Mouse (Mus musculus): Measurements from ENCODE around the gene Supt20. TPM values are rescaled to one million over a fixed set of nuclear protein-coding genes. Genes with fewer than 3 reads are reported as not detected.

The Supt20 gene
- total and polyA plus RNA-seq, 3 experiments = 34.1 to 69.5 (median 38.6) TPM

DNA sequence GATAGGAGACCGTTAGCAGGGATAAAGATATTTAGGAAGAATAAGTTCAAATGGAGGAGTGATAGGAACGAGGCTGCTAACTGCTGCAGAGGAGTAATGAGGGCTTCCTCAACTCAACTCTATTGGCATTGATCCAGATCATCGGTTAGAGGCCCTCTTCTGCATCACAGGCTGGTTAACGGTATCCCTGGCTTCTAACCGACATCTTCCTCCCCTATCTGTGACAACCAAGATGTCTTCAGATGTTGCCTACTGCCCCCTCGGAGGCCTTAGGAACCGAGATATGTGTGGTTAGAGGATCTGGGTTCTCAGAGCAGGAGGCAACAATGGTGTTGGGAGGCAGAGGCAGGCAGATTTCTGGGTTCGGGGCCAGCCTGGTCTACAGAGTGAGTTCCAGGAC lies 76.0 kb downstream of the Supt20 start:
- Histone ChIP-seq H3K36me3 (replicated peaks in 1 of 2; ENCODE audit: control insufficient read depth in 1 of 2, insufficient read depth in 1 of 2, low read length in 1 of 2) (no peaks in the 10 kb centered on the region), H3K79me2 (replicated peaks; ENCODE audit: control insufficient read depth, extremely low read depth, insufficient read depth, poor library complexity, severe bottlenecking) (no peaks in the 10 kb centered on the region), H3K27me3 (replicated peaks) (no peaks in the 10 kb centered on the region), H3K9ac (ENCODE audit: insufficient read depth, low read depth) (no peak overlapping the region), H3K9me3 (replicated peaks; ENCODE audit: low read length) (peaks cover 1% of the 10 kb centered on the region), H3K4me3 (replicated peaks in 1 of 3; ENCODE audit: low read depth in 2 of 3, low read length in 2 of 3, poor library complexity in 1 of 3) (no peak overlapping the region), H3K27ac (ENCODE audit: insufficient read depth, low read depth) (no peak overlapping the region), H3K4me2 (ENCODE audit: insufficient read depth, low read depth, poor library complexity, severe bottlenecking) (no peak overlapping the region), H3K4me1 (ENCODE audit: control insufficient read depth in 1 of 2, insufficient read depth in 2 of 2) (no peaks in the 10 kb centered on the region)
- in situ Hi-C loops (cut with MboI; ENCODE audit: low pct_ligation_motif_present, low pct_unique_long_range_greater_than_20kb, low sequenced_read_pairs) (no loop called here), dilution Hi-C loops (cut with MboI; ENCODE audit: extremely low pct_ligation_motif_present, extremely low pct_unique_long_range_greater_than_20kb, low sequenced_read_pairs) (no loop called here)
- no peak for DNase-seq (ENCODE audit: extremely low read depth)
- no peak for TF ChIP-seq KAT2A (IDR thresholded peaks at IDR 0.05; ENCODE audit: insufficient replicate concordance, low read length)
- TF ChIP-seq ZKSCAN1 (IDR thresholded peaks at IDR 0.05; ENCODE audit: borderline replicate concordance, low read depth, low read length) = no peak

DNA sequence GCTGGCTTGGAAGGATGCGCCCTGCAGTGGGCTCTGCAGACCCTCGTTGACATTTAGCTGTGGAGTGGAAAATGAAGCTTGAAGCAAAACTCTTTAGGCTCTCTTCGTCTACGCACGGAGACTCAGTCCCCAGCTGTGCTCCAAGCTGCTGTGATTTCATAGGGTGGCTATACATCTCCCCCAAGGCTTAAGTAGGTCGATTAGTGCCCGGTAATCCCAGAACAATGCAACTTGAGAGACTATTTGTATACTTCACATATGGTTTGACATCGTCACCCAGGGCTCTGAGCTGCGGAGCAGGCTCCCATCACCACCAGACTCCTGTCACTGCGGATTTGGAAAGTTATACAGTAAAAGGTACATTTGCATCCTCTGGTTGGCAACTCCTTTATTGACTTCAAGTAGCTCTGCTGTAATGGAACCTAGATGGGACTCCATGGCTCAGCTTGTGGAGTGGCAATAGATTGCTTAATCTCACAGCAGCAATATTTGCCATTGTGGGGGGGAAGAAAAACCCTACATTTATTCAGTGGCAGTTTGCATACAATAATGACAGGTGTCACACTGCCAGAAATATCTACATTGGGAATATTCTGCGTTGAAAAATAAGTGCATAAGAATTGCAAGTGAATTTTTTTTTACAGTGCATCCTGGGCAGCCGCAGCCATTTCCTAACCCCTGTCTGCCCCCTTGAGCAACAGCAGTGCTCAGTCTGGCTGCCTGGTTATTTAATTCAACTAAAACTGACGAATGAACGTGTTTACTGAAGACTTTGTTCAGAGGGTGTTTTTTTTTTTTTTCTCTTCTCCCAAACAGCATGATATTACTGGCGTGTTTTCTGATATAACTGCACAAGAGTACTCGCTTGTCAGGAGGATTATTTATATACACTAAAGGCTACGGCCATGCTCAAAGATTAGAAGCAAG lies 77.0 kb downstream of the Supt20 start:
- H3K9ac ChIP-seq (ENCODE audit: insufficient read depth, low read depth) = no peak overlapping the region
- peaks cover 3% of the 10 kb centered on the region for H3K9me3 ChIP-seq (replicated peaks; ENCODE audit: low read length)
- no peaks in the 10 kb centered on the region for H3K36me3 ChIP-seq (replicated peaks in 1 of 2; ENCODE audit: control insufficient read depth in 1 of 2, insufficient read depth in 1 of 2, low read length in 1 of 2)
- no peak overlapping the region for H3K27ac ChIP-seq (ENCODE audit: insufficient read depth, low read depth)
- no peaks in the 10 kb centered on the region for H3K27me3 ChIP-seq (replicated peaks)
- in situ Hi-C loops (cut with MboI; ENCODE audit: low pct_ligation_motif_present, low pct_unique_long_range_greater_than_20kb, low sequenced_read_pairs) = no loop called here
- H3K79me2 ChIP-seq (replicated peaks; ENCODE audit: control insufficient read depth, extremely low read depth, insufficient read depth, poor library complexity, severe bottlenecking) = no peaks in the 10 kb centered on the region
- H3K4me2 ChIP-seq (ENCODE audit: insufficient read depth, low read depth, poor library complexity, severe bottlenecking) = no peak overlapping the region
- no peaks in the 10 kb centered on the region for H3K4me1 ChIP-seq (ENCODE audit: control insufficient read depth in 1 of 2, insufficient read depth in 2 of 2)
- no peak overlapping the region for H3K4me3 ChIP-seq (replicated peaks in 1 of 3; ENCODE audit: low read depth in 2 of 3, low read length in 2 of 3, poor library complexity in 1 of 3)
- TF ChIP-seq MAFK (IDR thresholded peaks at IDR 0.05; ENCODE audit: insufficient replicate concordance, low read length) (no peak), POLR2A (IDR thresholded peaks at IDR 0.05; ENCODE audit: low read depth, low read length) (no peak), MYC (IDR thresholded peaks at IDR 0.05; ENCODE audit: low read depth, low read length) (no peak), MAX (IDR thresholded peaks at IDR 0.05; ENCODE audit: low read length) (no peak), POLR2AphosphoS2 (IDR thresholded peaks at IDR 0.05; ENCODE audit: low read depth, low read length) (no peak), ETS1 (conservative IDR thresholded peaks at IDR 0.05; ENCODE audit: low read depth, low read length) (no peak), ZNF384 (IDR thresholded peaks at IDR 0.05; ENCODE audit: low read depth, low read length) (no peak), NRF1 (IDR thresholded peaks at IDR 0.05; ENCODE audit: low read depth, low read length) (no peak), GABPA (IDR thresholded peaks at IDR 0.05; ENCODE audit: insufficient replicate concordance, low read depth, low read length) (no peak), JUND (conservative IDR thresholded peaks at IDR 0.05; ENCODE audit: low read depth, low read length) (no peak)
- dilution Hi-C loops (cut with MboI; ENCODE audit: extremely low pct_ligation_motif_present, extremely low pct_unique_long_range_greater_than_20kb, low sequenced_read_pairs) = no loop called here
- DNase-seq (ENCODE audit: extremely low read depth) = no peak

DNA sequence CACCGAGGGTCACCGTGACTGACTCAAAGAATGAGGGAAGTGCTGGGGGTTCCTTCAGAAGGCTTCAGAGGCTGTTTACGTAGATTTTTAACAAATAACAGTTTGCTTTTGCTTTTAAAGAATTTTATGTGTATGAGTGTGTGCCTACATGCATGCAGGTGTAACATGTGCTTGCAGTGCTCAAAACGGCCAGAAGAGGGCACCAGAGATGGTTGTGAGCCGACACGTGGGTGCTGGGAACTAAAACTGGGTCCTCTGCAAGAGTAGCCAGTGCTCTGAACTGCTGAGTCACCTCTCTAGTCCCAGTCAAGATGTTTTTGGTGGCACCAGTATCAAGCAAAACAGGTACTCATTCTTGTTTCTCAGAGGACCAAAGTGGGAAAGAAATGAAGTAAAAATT lies 81.0 kb downstream of the Supt20 start:
- in situ Hi-C loops (cut with MboI; ENCODE audit: low pct_ligation_motif_present, low pct_unique_long_range_greater_than_20kb, low sequenced_read_pairs) (no loop called here), dilution Hi-C loops (cut with MboI; ENCODE audit: extremely low pct_ligation_motif_present, extremely low pct_unique_long_range_greater_than_20kb, low sequenced_read_pairs) (no loop called here)
- no peak overlapping the region for H3K27ac ChIP-seq (ENCODE audit: insufficient read depth, low read depth)
- H3K4me1 ChIP-seq (ENCODE audit: control insufficient read depth in 1 of 2, insufficient read depth in 2 of 2) = no peaks in the 10 kb centered on the region
- no peaks in the 10 kb centered on the region for H3K27me3 ChIP-seq (replicated peaks)
- DNase-seq (ENCODE audit: extremely low read depth) = no peak
- TF ChIP-seq CTCF (conservative IDR thresholded peaks at IDR 0.05 in 1 of 2, IDR thresholded peaks at IDR 0.05 in 1 of 2; ENCODE audit: low read depth in 2 of 2, low read length in 2 of 2) = peak; percentile 15 to 19; a peak in 1 of 4 replicates
- no peak for TF ChIP-seq IRF4 (IDR thresholded peaks at IDR 0.05; ENCODE audit: low read depth, low read length)
- H3K9ac ChIP-seq (ENCODE audit: insufficient read depth, low read depth) = no peak overlapping the region
- no peak overlapping the region for H3K4me3 ChIP-seq (replicated peaks in 1 of 3; ENCODE audit: low read depth in 2 of 3, low read length in 2 of 3, poor library complexity in 1 of 3)
- H3K36me3 ChIP-seq (replicated peaks in 1 of 2; ENCODE audit: control insufficient read depth in 1 of 2, insufficient read depth in 1 of 2, low read length in 1 of 2) = no peaks in the 10 kb centered on the region
- no peak overlapping the region for H3K4me2 ChIP-seq (ENCODE audit: insufficient read depth, low read depth, poor library complexity, severe bottlenecking)
- H3K9me3 ChIP-seq (replicated peaks; ENCODE audit: low read length) = peaks cover 3% of the 10 kb centered on the region
- no peaks in the 10 kb centered on the region for H3K79me2 ChIP-seq (replicated peaks; ENCODE audit: control insufficient read depth, extremely low read depth, insufficient read depth, poor library complexity, severe bottlenecking)
